Mouse (Mus musculus): Measurements from ENCODE around the gene Gm10271. TPM values are rescaled to one million over a fixed set of nuclear protein-coding genes. Genes with fewer than 3 reads are reported as not detected.

The Gm10271 gene
- polyA plus RNA-seq, 1 experiment from 2014 or later: not detected

DNA sequence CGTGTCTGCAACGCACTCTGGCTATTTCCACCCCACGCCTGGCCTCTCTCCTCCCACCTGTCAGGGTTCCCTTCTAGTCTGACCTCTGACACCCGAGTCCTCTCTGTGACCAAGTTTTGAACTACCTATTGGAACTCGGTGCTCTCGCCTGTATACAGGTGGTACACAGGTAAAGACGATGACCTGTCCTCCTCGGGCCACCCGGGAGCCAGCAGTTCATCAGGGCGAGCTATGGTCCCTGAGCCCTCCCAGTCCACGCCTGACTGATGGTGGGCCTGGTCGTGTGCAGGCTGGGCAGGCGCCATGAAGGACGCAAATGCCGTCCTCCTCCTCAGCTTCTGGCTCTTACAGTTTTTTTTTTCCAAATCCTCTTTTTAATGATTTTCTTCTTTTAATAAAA, 51.0 kb downstream of the Gm10271 start:
- WGBS: 93% methylated on average over 15 of the region's 15 CpGs
- Histone ChIP-seq H3K4me1 (no peaks in the 10 kb centered on the region), H3K36me3 (peaks cover 74% of the 10 kb centered on the region)

DNA sequence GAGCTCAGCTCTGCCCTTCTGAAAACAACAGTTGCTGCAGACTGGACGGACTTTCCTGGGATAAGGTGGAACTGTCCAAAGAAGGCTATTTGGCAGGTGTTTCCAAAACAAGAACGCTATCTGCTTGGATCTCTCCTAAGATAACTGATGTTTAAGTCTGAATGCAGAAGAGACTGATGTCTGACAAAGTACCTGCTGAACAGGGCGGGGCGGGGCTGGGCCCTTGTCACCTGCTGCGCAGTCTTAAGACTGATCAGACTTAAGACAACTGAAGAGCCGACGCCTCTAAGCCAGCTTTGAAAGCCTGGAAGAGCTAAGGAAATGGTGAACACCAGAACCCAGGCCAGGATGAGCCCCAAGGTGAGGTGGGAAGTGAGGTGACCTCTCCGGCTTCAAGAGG, 51.8 kb downstream of the Gm10271 start:
- H3K27me3 ChIP-seq (ENCODE audit: insufficient read depth, poor library complexity, severe bottlenecking): no peaks in the 10 kb centered on the region
- H3K4me3 ChIP-seq: no peak overlapping the region
- DNase-seq (ENCODE audit: low spot score): no peak
- no peaks in the 10 kb centered on the region for H3K4me1 ChIP-seq
- H3K9me3 ChIP-seq: no peaks in the 10 kb centered on the region
- H3K36me3 ChIP-seq: peaks cover 72% of the 10 kb centered on the region
- 88% methylated on average over 8 of the region's 8 CpGs for WGBS
- H3K27ac ChIP-seq: no peak overlapping the region

More for the DNA sequence above, 51.0 kb downstream of the Gm10271 start:
- Histone ChIP-seq H3K4me3 (no peak overlapping the region), H3K27me3 (ENCODE audit: insufficient read depth, poor library complexity, severe bottlenecking) (no peaks in the 10 kb centered on the region), H3K27ac (no peak overlapping the region), H3K9me3 (no peaks in the 10 kb centered on the region)
- DNase-seq (ENCODE audit: low spot score): no peak

DNA sequence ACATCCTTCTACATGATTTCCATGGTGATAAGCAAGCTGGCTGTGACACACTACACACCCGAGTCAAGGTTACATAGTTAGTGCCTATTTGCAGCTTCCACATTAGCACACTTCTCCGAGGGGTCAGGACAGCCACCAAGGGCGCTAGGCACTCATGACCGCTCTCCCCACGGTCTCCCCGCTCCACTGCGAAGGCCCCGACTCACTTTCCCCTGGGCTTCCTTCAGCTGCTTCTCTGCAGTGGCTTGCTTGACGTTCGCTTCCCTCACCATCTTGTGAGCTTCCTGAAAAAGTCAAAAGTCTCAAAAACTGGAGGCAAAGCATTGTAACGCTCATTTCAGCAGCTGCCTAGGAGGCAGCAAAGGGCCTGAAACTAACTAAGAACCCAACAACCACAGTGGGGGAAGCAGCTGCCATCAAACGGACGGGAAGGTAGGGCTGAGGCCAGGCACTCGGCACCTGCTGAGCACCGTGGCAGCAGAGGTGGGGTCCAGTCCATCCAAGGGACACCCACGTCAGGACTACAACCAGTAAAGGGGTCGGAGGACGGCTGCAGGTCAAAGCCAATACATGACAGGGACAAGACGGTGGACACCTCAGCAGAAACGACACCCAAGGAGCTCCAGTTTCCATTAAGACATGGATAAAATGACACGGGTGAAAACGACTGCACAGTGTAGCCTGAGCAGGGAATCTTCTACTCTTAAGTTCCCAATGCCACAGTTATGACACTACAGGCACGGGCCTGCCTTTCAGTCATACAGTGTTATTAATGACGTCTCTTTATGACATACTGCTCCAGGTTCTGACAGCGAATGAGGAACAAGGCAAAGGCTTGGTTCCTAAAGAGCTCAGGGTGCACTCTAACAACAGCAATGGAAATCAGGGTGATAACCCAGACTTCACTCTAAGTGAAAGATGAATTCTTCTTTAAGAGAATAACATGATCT, 52.8 kb downstream of the Gm10271 start:
- H3K4me1 ChIP-seq: no peaks in the 10 kb centered on the region
- no peak for DNase-seq (ENCODE audit: low spot score)
- no peak overlapping the region for H3K27ac ChIP-seq
- H3K9me3 ChIP-seq: no peaks in the 10 kb centered on the region
- WGBS: 86% methylated on average over 25 of the region's 25 CpGs
- no peak overlapping the region for H3K4me3 ChIP-seq
- H3K36me3 ChIP-seq: peaks cover 72% of the 10 kb centered on the region
- H3K27me3 ChIP-seq (ENCODE audit: insufficient read depth, poor library complexity, severe bottlenecking): no peaks in the 10 kb centered on the region

DNA sequence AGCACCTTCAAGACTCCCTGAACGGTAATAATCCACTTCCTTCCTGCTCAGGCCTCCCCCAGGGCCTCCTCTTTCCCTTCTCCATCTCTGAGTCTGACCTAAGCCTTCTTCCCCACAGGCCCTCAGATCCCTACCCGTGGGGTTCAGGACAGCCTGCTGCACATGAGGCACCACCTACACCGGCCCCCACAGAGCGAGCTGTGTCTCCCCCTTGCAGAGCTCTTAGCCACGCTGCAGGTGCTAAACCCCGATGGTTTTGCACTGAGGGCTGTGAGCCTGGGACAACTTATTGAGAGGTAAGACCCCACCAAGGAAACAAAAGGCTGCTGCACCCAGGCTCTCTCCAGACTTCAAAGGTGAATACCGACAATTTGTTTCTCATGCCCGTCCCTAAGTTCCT, 55.8 kb downstream of the Gm10271 start:
- Histone ChIP-seq H3K9me3 (no peaks in the 10 kb centered on the region), H3K4me1 (no peaks in the 10 kb centered on the region), H3K4me3 (no peak overlapping the region), H3K36me3 (peaks cover 77% of the 10 kb centered on the region), H3K27ac (no peak overlapping the region), H3K27me3 (ENCODE audit: insufficient read depth, poor library complexity, severe bottlenecking) (no peaks in the 10 kb centered on the region)
- WGBS: 82% methylated on average over 8 of the region's 8 CpGs
- no peak for DNase-seq (ENCODE audit: low spot score)

DNA sequence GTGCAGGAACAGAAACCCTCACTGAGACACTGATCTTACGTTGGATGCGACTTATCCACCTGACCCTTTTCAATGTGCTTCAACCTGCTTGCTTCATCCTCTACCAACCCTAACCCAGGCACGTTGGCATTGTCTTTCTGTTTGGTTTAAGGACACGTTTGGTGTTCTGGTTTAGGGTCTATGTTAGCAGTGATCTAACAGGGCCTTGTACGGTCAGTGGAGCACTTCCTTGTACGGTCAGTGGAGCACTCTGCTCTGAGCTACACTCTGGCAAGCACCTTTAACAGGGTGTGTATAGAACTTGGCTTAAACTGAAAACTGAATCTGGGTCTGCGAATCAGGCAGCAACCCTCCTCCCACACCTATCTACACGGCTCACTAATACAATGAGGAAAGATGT, 57.1 kb downstream of the Gm10271 start:
- no peak overlapping the region for H3K27ac ChIP-seq
- DNase-seq (ENCODE audit: low spot score): no peak
- no peaks in the 10 kb centered on the region for H3K9me3 ChIP-seq
- WGBS: 92% methylated on average over 8 of the region's 8 CpGs
- peaks cover 82% of the 10 kb centered on the region for H3K36me3 ChIP-seq
- H3K4me3 ChIP-seq: no peak overlapping the region
- H3K27me3 ChIP-seq (ENCODE audit: insufficient read depth, poor library complexity, severe bottlenecking): no peaks in the 10 kb centered on the region
- no peaks in the 10 kb centered on the region for H3K4me1 ChIP-seq

DNA sequence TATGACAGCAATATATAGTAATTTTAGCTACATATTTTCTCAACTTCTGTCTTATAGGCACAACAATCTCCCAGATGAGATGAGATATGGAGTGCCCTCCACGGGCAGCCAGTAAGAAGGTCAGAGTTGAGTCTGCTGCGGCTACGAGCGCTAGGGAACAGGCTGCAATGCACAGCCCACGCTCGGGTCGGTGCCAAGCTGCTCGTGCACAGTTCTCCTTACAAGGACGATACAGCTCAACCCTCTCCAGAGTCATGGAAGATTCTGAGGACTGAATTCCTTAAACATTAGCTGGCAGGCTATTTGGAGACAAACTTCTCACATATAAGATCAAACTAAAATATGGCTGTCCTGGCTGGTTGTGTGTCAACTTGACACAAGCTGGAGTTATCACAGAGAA, 57.8 kb downstream of the Gm10271 start:
- H3K9me3 ChIP-seq: no peaks in the 10 kb centered on the region
- H3K27ac ChIP-seq: no peak overlapping the region
- H3K4me1 ChIP-seq: no peaks in the 10 kb centered on the region
- H3K27me3 ChIP-seq (ENCODE audit: insufficient read depth, poor library complexity, severe bottlenecking): no peaks in the 10 kb centered on the region
- 84% methylated on average over 9 of the region's 9 CpGs for WGBS
- no peak overlapping the region for H3K4me3 ChIP-seq
- DNase-seq (ENCODE audit: low spot score): no peak
- peaks cover 86% of the 10 kb centered on the region for H3K36me3 ChIP-seq

DNA sequence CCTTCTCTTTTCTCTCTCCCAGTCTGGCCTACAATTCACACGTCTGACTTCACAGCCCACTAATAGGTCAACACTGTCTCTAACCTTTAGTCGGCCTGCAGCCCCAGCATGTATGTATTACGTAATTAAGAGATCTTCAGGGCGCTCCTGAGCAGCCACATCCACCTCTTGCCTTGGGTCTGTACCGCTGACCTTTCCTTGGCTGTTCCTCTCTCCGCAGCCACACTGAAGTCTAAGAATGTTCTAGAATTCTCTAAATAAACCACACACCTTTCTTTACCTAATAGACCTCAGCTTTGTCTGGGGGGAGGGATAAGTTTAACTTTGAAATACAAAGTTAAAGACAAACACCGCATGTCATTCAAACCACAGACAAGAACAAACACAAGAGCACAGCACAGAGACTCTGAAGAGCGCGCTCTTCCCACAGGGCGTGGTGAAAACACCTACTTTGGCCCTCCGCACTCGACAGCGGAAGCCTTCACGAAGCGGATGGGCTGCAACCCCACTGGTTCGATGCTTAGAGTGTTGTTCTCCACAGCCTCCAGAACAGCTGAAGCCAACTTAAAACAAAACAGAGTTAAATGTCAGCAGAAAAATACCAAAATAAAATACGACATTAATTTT, 58.6 kb downstream of the Gm10271 start:
- 93% methylated on average over 17 of the region's 17 CpGs for WGBS

DNA sequence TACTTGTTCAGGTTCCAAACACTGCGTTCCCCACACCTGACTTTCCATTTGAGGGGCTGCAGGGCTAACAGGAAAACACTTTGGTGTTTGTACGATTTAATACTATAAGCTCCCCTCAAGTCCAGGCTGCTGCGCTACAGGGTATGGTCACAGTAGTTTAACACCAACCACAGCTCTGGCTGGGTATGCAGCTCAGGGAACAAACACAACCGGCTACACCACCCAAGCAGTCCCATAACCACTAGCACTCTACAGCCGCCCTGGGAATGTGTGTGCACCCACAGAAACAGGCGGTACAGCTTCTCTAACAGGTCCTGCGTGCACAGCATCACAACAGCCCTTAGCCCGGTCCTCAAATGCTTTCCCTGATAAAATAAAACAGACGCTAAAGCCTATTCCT, 59.6 kb downstream of the Gm10271 start:
- Histone ChIP-seq H3K27me3 (ENCODE audit: insufficient read depth, poor library complexity, severe bottlenecking) (no peaks in the 10 kb centered on the region), H3K9me3 (no peaks in the 10 kb centered on the region), H3K36me3 (peaks cover 84% of the 10 kb centered on the region), H3K27ac (no peak overlapping the region), H3K4me1 (peaks cover 6% of the 10 kb centered on the region; the same call in 1 of the 2 replicates), H3K4me3 (no peak overlapping the region)
- DNase-seq (ENCODE audit: low spot score): no peak
- WGBS: 91% methylated on average over 9 of the region's 9 CpGs

More for the DNA sequence above, 58.6 kb downstream of the Gm10271 start:
- no peak for DNase-seq (ENCODE audit: low spot score)
- H3K4me3 ChIP-seq: no peak overlapping the region
- H3K36me3 ChIP-seq: peaks cover 88% of the 10 kb centered on the region
- no peaks in the 10 kb centered on the region for H3K9me3 ChIP-seq
- no peak overlapping the region for H3K27ac ChIP-seq
- peaks cover 6% of the 10 kb centered on the region; the same call in 1 of the 2 replicates for H3K4me1 ChIP-seq
- H3K27me3 ChIP-seq (ENCODE audit: insufficient read depth, poor library complexity, severe bottlenecking): no peaks in the 10 kb centered on the region

DNA sequence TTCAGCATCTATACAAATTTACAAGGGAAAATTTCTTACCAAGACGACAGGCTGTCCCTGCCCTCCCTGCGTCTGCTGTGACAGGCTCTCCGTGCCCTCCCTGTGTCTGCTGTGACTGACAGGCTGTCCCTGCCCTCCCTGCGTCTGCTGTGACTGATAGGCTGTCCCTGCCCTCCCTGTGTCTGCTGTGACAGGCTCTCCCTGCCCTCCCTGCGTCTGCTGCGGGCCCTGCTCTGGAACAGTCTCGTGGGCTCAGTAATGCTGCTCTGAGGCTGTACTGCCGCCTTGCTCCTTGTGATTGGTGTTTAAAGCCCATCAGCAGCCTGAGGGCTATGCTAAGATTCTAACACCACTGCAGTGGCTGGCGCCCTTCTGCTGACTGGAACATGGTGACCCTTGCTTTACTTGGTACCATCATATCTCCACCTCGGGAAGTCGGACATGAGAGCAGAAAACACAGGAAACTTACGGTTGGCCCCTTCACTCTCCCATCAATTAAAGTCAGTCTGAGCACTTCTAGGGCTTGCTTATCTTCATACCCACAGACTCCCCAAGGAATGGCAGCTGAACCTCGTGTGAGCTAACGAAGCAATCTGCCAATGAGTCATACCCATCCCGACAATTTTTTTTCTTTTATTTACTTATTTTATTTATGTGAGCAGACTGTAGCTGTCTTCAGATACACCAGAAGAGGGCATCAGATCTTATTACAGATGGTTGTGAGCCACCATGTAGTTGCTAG, 63.3 kb downstream of the Gm10271 start:
- H3K36me3 ChIP-seq: peaks cover 92% of the 10 kb centered on the region
- H3K9me3 ChIP-seq: no peaks in the 10 kb centered on the region
- no peak overlapping the region for H3K4me3 ChIP-seq
- 44% methylated on average over 15 of the region's 15 CpGs for WGBS
- peaks cover 6% of the 10 kb centered on the region; the same call in 1 of the 2 replicates for H3K4me1 ChIP-seq
- H3K27ac ChIP-seq: peak overlapping the region; percentile 24; the same call in 1 of the 2 replicates
- no peaks in the 10 kb centered on the region for H3K27me3 ChIP-seq (ENCODE audit: insufficient read depth, poor library complexity, severe bottlenecking)
- peak; percentile 84 for DNase-seq (ENCODE audit: low spot score)

Other genes with a start within 250 kb of the Gm10271 start
- 0.33 and 0.49 TPM in 2 replicates for gene Myrfl, start 75.7 kb downstream of the Gm10271 start, polyA plus RNA-seq (2016; fragmentation: Nextera tagmentation; extraction: Ambion mirVana)
- gene Rab3ip, start 21.8 kb downstream of the Gm10271 start, polyA plus RNA-seq (2016; fragmentation: Nextera tagmentation; extraction: Ambion mirVana): 46.0 and 61.0 TPM in 2 replicates
- 0.18 and 0.20 TPM in 2 replicates for gene Best3, start 13.7 kb upstream of the Gm10271 start, polyA plus RNA-seq (2016; fragmentation: Nextera tagmentation; extraction: Ambion mirVana)
- 26.7 and 49.9 TPM in 2 replicates for gene Lrrc10, start 72.7 kb upstream of the Gm10271 start, polyA plus RNA-seq (2016; fragmentation: Nextera tagmentation; extraction: Ambion mirVana)
- 220 and 292 TPM in 2 replicates for gene Cct2, start 91.2 kb upstream of the Gm10271 start, polyA plus RNA-seq (2016; fragmentation: Nextera tagmentation; extraction: Ambion mirVana)
- gene Frs2, start 175.9 kb upstream of the Gm10271 start, polyA plus RNA-seq (2016; fragmentation: Nextera tagmentation; extraction: Ambion mirVana): 20.0 and 23.0 TPM in 2 replicates

Measured in heart, embryonic 10.5 days (tissue).